Comparison of ENCODE assay signal across 16 mouse cellular contexts in genomic region chr13:64421952-64422606, GRCm38 (mm10). TPM values are rescaled to one million over a fixed set of nuclear protein-coding genes. Genes with fewer than 3 reads are reported as not detected.
A peak's percentile ranks its signal among the peaks of the same experiment; 100 is the strongest.
DNase-seq lines count a peak whose midpoint lies in the region; ATAC-seq and TF ChIP-seq lines count a peak whose summit lies in the region.
"Had no signal": no experiment of that assay in that cellular context is flagged by ENCODE, and none has a peak within 500 bp of the region (broad histone marks: within the 10 kb centered on the region; RNA-seq: fewer than 3 reads in every experiment).

No protein-coding gene starts in this region.

- CTCF ChIA-PET in Patski (lab: Charles Lee): interaction anchor here (0.8 to 1.0 kb wide), 2 partner anchors 10 to 15 kb away, joined by 3 to 4 read pairs; partner anchors contain the start of gene Cdk20

- no peaks in the 10 kb centered on the region for H3K9me3 ChIP-seq in kidney, embryonic 15.5 days (replicated peaks)
- H3K9me3 ChIP-seq in intestine, embryonic 16.5 days (ENCODE audit: control insufficient read depth, low read length): no peaks in the 10 kb centered on the region
- H3K9me3 ChIP-seq: embryonic facial prominence, embryonic 12.5 days; megakaryocyte, embryonic 14.5 days had no signal

- H3K36me3 ChIP-seq in kidney, embryonic 15.5 days: no peaks in the 10 kb centered on the region
- H3K36me3 ChIP-seq in intestine, embryonic 16.5 days (ENCODE audit: control insufficient read depth, insufficient read depth, low read length): no peaks in the 10 kb centered on the region
- H3K36me3 ChIP-seq: embryonic facial prominence, embryonic 12.5 days had no signal

- TF ChIP-seq CTCF in Patski (IDR thresholded peaks at IDR 0.05): no peak

- H3K27me3 ChIP-seq in kidney, embryonic 15.5 days: no peaks in the 10 kb centered on the region
- H3K27me3 ChIP-seq in Patski: no peaks in the 10 kb centered on the region
- no peaks in the 10 kb centered on the region for H3K27me3 ChIP-seq in intestine, embryonic 16.5 days (replicated peaks; ENCODE audit: control insufficient read depth, insufficient read depth, low read length)
- H3K27me3 ChIP-seq: embryonic facial prominence, embryonic 12.5 days; megakaryocyte, embryonic 14.5 days had no signal

- POLR2A ChIA-PET in Patski (lab: Charles Lee): interaction anchor here (1.4 kb wide), 1 partner anchor 52 kb away, joined by 4 read pairs; no protein-coding TSS in a partner anchor

- no peak overlapping the region for H3K4me3 ChIP-seq in kidney, embryonic 15.5 days (replicated peaks)
- H3K4me3 ChIP-seq in intestine, embryonic 16.5 days (ENCODE audit: low read length): no peak overlapping the region
- H3K4me3 ChIP-seq: embryonic facial prominence, embryonic 12.5 days; megakaryocyte, embryonic 14.5 days had no signal

- no peak overlapping the region for H3K4me2 ChIP-seq in kidney, embryonic 15.5 days
- H3K4me2 ChIP-seq in intestine, embryonic 16.5 days (ENCODE audit: low read depth, low read length): no peak overlapping the region
- H3K4me2 ChIP-seq: embryonic facial prominence, embryonic 12.5 days had no signal

- WGBS in kidney, embryonic 15.5 days: 65% methylated on average over 7 of the region's 7 CpGs
- 81% methylated on average over 7 of the region's 7 CpGs for WGBS in intestine, embryonic 16.5 days

- H3K9ac ChIP-seq in kidney, embryonic 15.5 days: no peak overlapping the region
- H3K9ac ChIP-seq in intestine, embryonic 16.5 days (ENCODE audit: low read depth, low read length): no peak overlapping the region
- H3K9ac ChIP-seq: embryonic facial prominence, embryonic 12.5 days; liver, embryonic 14.5 days had no signal

- H3K4me1 ChIP-seq in kidney, embryonic 15.5 days: peaks cover 17% of the 10 kb centered on the region
- no peaks in the 10 kb centered on the region; the same call in 1 of the 2 replicates for H3K4me1 ChIP-seq in intestine, embryonic 16.5 days (ENCODE audit: control insufficient read depth, insufficient read depth, low read length)
- H3K4me1 ChIP-seq: embryonic facial prominence, embryonic 12.5 days; megakaryocyte, embryonic 14.5 days had no signal

- no peak for DNase-seq in kidney, adult 18-20 months
- DNase-seq in 416B (ENCODE audit: low read depth): peak; percentile 90
- DNase-seq in Patski (ENCODE audit: low read depth, low spot score): no peak
- DNase-seq in cerebellum, adult 9-10 months: no peak
- DNase-seq: adrenal gland, postnatal 14 days; cerebellum, postnatal 25 days; heart, postnatal 10 days; kidney, postnatal 14 days; left cerebral cortex, postnatal 4 days; spleen, adult 18-20 months had no signal

- ATAC-seq in kidney, embryonic 15.5 days (replicated peaks; ENCODE audit: low FRiP score): no peak
- peak; percentile 40 for ATAC-seq in Patski
- peak; percentile 90 for ATAC-seq in neutrophil, adult 5-6 weeks (ENCODE audit: extremely low read depth, insufficient number of reproducible peaks, low FRiP score, poor library complexity, severe bottlenecking)
- no peak for ATAC-seq in intestine, embryonic 16.5 days

- H3K27ac ChIP-seq in kidney, embryonic 15.5 days: peak overlapping the region; percentile 83
- no peak overlapping the region for H3K27ac ChIP-seq in intestine, embryonic 16.5 days (ENCODE audit: low read length)
- H3K27ac ChIP-seq: embryonic facial prominence, embryonic 12.5 days; liver, embryonic 14.5 days had no signal

- in situ Hi-C loops in Patski (cut with MboI; ENCODE audit: low pct_unique_long_range_greater_than_20kb): no loop called here

RNA-seq across cellular contexts. Expression of gene Cdk20, which starts 10.0 kb away (rescaled TPM):
- polyA plus RNA-seq in kidney, embryonic 15.5 days (2015; fragmentation: Nextera tagmentation; extraction: Ambion mirVana): 10.4 and 12.8 TPM in 2 replicates
- polyA plus RNA-seq in Patski (2021): 31.8 TPM
- total RNA-seq in neutrophil, adult 5-6 weeks (2017): 2.8 and 3.1 TPM in 2 replicates
- polyA plus RNA-seq in intestine, embryonic 16.5 days (2015; fragmentation: Nextera tagmentation; extraction: Ambion mirVana): 9.7 and 11.5 TPM in 2 replicates

RNA-seq across cellular contexts. Expression of gene Ctsl, which starts 51.4 kb away (rescaled TPM):
- polyA plus RNA-seq in kidney, embryonic 15.5 days (2015; fragmentation: Nextera tagmentation; extraction: Ambion mirVana): 306 and 318 TPM in 2 replicates
- 6,297 TPM for polyA plus RNA-seq in Patski (2021)
- total RNA-seq in neutrophil, adult 5-6 weeks (2017): 19.3 and 21.0 TPM in 2 replicates
- 235 and 256 TPM in 2 replicates for polyA plus RNA-seq in intestine, embryonic 16.5 days (2015; fragmentation: Nextera tagmentation; extraction: Ambion mirVana)

Comparison
In these comparisons a context has a peak if more than half of its experiments do, and no peak if none do; other contexts are left out.
1. ATAC-seq: peak in Patski (single experiment) and neutrophil, adult 5-6 weeks (single experiment); none in kidney, embryonic 15.5 days (single experiment) and intestine, embryonic 16.5 days (single experiment).
2. RNA of gene Ctsl, which starts 51.4 kb away (polyA plus RNA-seq): 6,297 TPM in Patski (single experiment); 306 to 318 TPM in kidney, embryonic 15.5 days and 235 to 256 TPM in intestine, embryonic 16.5 days; every median in the first group is over 10 times any median in the second.